ENCODE assay signal across 25 mouse cellular contexts in the genomic region with DNA sequence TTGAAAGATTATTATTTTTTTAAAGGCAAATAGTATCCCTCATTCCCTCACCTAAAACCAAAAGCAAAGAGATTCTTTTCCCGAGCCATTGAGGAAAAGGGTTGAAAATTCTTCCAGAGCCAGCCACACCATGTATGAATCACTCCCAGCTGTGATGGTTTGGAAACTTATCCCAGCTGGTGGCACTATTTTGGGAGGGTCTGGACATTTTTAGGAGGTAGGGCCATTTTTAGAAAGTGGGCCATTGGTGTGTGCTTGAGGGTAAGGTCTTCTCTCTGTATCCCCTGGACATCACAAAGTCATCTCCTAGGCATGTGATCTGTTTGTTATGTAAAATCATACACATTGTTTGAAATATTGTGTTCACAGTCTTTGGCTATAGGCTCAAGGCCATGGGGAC.
A peak's percentile ranks its signal among the peaks of the same experiment; 100 is the strongest.
DNase-seq lines count a peak whose midpoint lies in the region; ATAC-seq and TF ChIP-seq lines count a peak whose summit lies in the region.
"Had no signal": no experiment of that assay in that cellular context is flagged by ENCODE, and none has a peak within 500 bp of the region (broad histone marks: within the 10 kb centered on the region; RNA-seq: fewer than 3 reads in every experiment).

No protein-coding gene starts in this region.

- 91% methylated on average over 1 of the region's 1 CpGs for WGBS in neural tube, embryonic 15.5 days

- no peak for ATAC-seq in neural tube, embryonic 15.5 days (ENCODE audit: low FRiP score)
- ATAC-seq: activated CD4-positive, CD25-positive, alpha-beta regulatory T cell, adult 4 months; CD4-positive, CD25-positive, alpha-beta regulatory T cell, adult 4 months; forebrain, embryonic 13.5 days; forebrain, embryonic 15.5 days; forebrain, postnatal 0 days; Patski had no signal

- no peak overlapping the region for H3K9ac ChIP-seq in neural tube, embryonic 15.5 days (replicated peaks)
- H3K9ac ChIP-seq: embryonic facial prominence, embryonic 13.5 days; embryonic facial prominence, embryonic 15.5 days; forebrain, embryonic 13.5 days; forebrain, embryonic 15.5 days; forebrain, postnatal 0 days had no signal

- H3K4me1 ChIP-seq in neural tube, embryonic 15.5 days, result peaks cover 5% of the 10 kb centered on the region; the same call in 1 of the 2 replicates
- H3K4me1 ChIP-seq: embryonic facial prominence, embryonic 15.5 days; forebrain, embryonic 13.5 days had no signal

- H3K36me3 ChIP-seq in myocyte (ENCODE audit: control insufficient read depth, insufficient read depth), result no peaks in the 10 kb centered on the region
- no peaks in the 10 kb centered on the region for H3K36me3 ChIP-seq in neural tube, embryonic 15.5 days
- H3K36me3 ChIP-seq: embryonic facial prominence, embryonic 13.5 days; embryonic facial prominence, embryonic 15.5 days; forebrain, embryonic 15.5 days; G1E had no signal

- DNase-seq in heart, adult 11 months, result peak; percentile 52
- DNase-seq in heart, adult 18-20 months, result no peak
- DNase-seq in brain, adult 2 months (ENCODE audit: low read depth, low spot score), result peak; percentile 60
- DNase-seq: adrenal gland, adult 8-10 months; adrenal gland, postnatal 14 days; adrenal gland, postnatal 36 days; cerebellum, adult 11 months; cerebellum, adult 18-20 months; cerebellum, adult 8-10 months; cerebellum, adult 9-11 months; cerebellum, postnatal 14 days; cerebellum, postnatal 36 days; embryo, embryonic 11 days; forebrain, postnatal 0 days had no signal

- H3K27me3 ChIP-seq in myocyte (ENCODE audit: control insufficient read depth, insufficient read depth, insufficient read length), result no peaks in the 10 kb centered on the region
- no peaks in the 10 kb centered on the region; the same call in 1 of the 2 replicates for H3K27me3 ChIP-seq in neural tube, embryonic 15.5 days (replicated peaks)
- H3K27me3 ChIP-seq: CH12.LX; embryonic facial prominence, embryonic 15.5 days had no signal

- TF ChIP-seq POLR2A in myocyte (IDR thresholded peaks at IDR 0.05; ENCODE audit: insufficient read length, low read depth), result no peak

- peak overlapping the region; percentile 7 for H3K4me2 ChIP-seq in myocyte (ENCODE audit: low read depth)
- H3K4me2 ChIP-seq in neural tube, embryonic 15.5 days, result no peak overlapping the region
- H3K4me2 ChIP-seq: embryonic facial prominence, embryonic 13.5 days; embryonic facial prominence, embryonic 15.5 days; forebrain, embryonic 13.5 days; forebrain, embryonic 15.5 days had no signal

- no peak overlapping the region for H3K27ac ChIP-seq in neural tube, embryonic 15.5 days (replicated peaks)
- H3K27ac ChIP-seq: embryonic facial prominence, embryonic 13.5 days; embryonic facial prominence, embryonic 15.5 days; forebrain, embryonic 13.5 days; forebrain, embryonic 15.5 days had no signal

- H3K79me2 ChIP-seq in myocyte (ENCODE audit: control insufficient read depth, insufficient read depth), result no peaks in the 10 kb centered on the region

- no peak overlapping the region for H3ac ChIP-seq in myocyte (ENCODE audit: control insufficient read depth, insufficient read length)

- no peaks in the 10 kb centered on the region for H3K9me3 ChIP-seq in neural tube, embryonic 15.5 days (replicated peaks)
- H3K9me3 ChIP-seq: embryonic facial prominence, embryonic 13.5 days; embryonic facial prominence, embryonic 15.5 days; forebrain, embryonic 13.5 days; forebrain, embryonic 15.5 days had no signal

- H3K4me3 ChIP-seq in myocyte, result no peak overlapping the region
- H3K4me3 ChIP-seq in neural tube, embryonic 15.5 days (replicated peaks), result no peak overlapping the region
- H3K4me3 ChIP-seq: embryonic facial prominence, embryonic 13.5 days; embryonic facial prominence, embryonic 15.5 days; forebrain, embryonic 13.5 days; forebrain, embryonic 15.5 days had no signal

TF ChIP-seq in myocyte, 11 proteins besides CTCF, POLR2A, EP300 and RAD21:
- TF ChIP-seq MYOG (IDR thresholded peaks at IDR 0.05; ENCODE audit: control insufficient read depth in 1 of 3, insufficient read depth in 1 of 3, insufficient read length in 2 of 3, low read depth in 2 of 3) (peak in 1 of 3 experiments; percentile 37), MYOD1 (IDR thresholded peaks at IDR 0.05; ENCODE audit: control insufficient read depth in 1 of 3, insufficient read length in 2 of 3, low read depth in 2 of 3) (peak in 1 of 3 experiments; percentile 24), TCF12 (IDR thresholded peaks at IDR 0.05; ENCODE audit: insufficient read depth, poor library complexity, severe bottlenecking) (peak; percentile 44), SRF (IDR thresholded peaks at IDR 0.05; ENCODE audit: control insufficient read depth, insufficient read length, low read depth) (no peak), USF1 (IDR thresholded peaks at IDR 0.05; ENCODE audit: low read depth) (no peak), MAX (IDR thresholded peaks at IDR 0.05; ENCODE audit: low read depth) (no peak), POLR2AphosphoS2 (IDR thresholded peaks at IDR 0.05; ENCODE audit: insufficient read length, low read depth) (no peak), CEBPB (IDR thresholded peaks at IDR 0.05; ENCODE audit: insufficient read depth, poor library complexity, severe bottlenecking) (no peak)

Comparison
In these comparisons a context has a peak if more than half of its experiments do, and no peak if none do; other contexts are left out.
1. DNase-seq: peak in heart, adult 11 months (single experiment) and brain, adult 2 months (single experiment); none in heart, adult 18-20 months (0 of 2).